Mouse (Mus musculus): ENCODE data around the gene Zfp524. TPM values are rescaled to one million over a fixed set of nuclear protein-coding genes. Genes with fewer than 3 reads are reported as not detected.

Zfp524 gene
- polyA plus RNA-seq, 1 experiment from 2014 or later = 9.3 TPM

DNA sequence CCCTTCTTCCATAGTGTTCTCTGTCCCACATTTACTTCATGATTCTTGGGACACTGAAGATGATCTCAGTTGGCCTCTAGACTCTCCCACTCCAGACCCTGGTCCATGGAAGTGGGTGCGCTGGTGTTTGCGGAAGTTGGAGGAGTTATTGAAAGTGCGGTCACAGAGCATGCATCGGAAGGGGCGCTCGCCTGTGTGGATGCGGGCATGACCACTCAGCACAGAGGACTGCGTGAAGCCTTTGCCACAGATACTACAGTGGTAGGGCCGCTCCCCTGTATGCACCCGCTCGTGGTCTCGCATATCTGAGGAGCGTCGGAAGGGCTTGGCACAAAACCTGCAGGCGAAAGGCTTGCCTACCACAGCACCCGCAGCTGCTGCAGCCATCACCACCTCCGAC is 21.4 kb downstream of the Zfp524 start:
- 94% methylated on average over 17 of the region's 17 CpGs for WGBS
- H3K27ac ChIP-seq = no peak overlapping the region
- H3K9ac ChIP-seq = no peak overlapping the region
- ATAC-seq (ENCODE audit: insufficient number of reproducible peaks, insufficient read depth, low FRiP score, low TSS enrichment) = no peak
- no peaks in the 10 kb centered on the region for H3K27me3 ChIP-seq
- peaks cover 38% of the 10 kb centered on the region for H3K9me3 ChIP-seq
- no peak overlapping the region for H3K4me2 ChIP-seq (replicated peaks)
- peaks cover 61% of the 10 kb centered on the region for H3K36me3 ChIP-seq
- H3K4me1 ChIP-seq = peaks cover 6% of the 10 kb centered on the region; the same call in 1 of the 2 replicates
- no peak overlapping the region for H3K4me3 ChIP-seq

DNA sequence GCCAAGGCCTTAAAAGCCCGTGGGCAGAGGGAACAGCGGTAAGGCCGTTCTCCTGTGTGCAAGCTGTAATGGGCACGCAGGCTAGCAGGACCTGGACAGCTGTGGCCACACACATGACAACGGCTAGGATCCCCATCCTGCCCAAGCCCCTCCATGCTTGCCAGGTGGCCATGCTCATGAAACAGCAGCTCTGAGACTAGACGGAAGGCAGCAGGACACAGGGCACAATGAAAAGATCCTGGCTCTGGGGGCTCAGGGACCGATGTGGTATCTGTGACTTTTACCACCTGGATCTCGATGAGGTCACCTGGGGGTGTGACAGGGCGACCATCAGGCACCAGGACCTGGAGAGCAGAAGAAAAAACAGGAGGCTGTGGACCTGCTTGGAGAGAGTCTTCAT is 21.9 kb downstream of the Zfp524 start:
- WGBS = 92% methylated on average over 9 of the region's 9 CpGs
- no peak overlapping the region for H3K4me2 ChIP-seq (replicated peaks)
- no peak overlapping the region for H3K4me3 ChIP-seq
- H3K27me3 ChIP-seq = no peaks in the 10 kb centered on the region
- peaks cover 33% of the 10 kb centered on the region for H3K9me3 ChIP-seq
- ATAC-seq (ENCODE audit: insufficient number of reproducible peaks, insufficient read depth, low FRiP score, low TSS enrichment) = no peak
- H3K27ac ChIP-seq = no peak overlapping the region
- H3K9ac ChIP-seq = no peak overlapping the region
- peaks cover 6% of the 10 kb centered on the region; the same call in 1 of the 2 replicates for H3K4me1 ChIP-seq
- H3K36me3 ChIP-seq = peaks cover 56% of the 10 kb centered on the region

DNA sequence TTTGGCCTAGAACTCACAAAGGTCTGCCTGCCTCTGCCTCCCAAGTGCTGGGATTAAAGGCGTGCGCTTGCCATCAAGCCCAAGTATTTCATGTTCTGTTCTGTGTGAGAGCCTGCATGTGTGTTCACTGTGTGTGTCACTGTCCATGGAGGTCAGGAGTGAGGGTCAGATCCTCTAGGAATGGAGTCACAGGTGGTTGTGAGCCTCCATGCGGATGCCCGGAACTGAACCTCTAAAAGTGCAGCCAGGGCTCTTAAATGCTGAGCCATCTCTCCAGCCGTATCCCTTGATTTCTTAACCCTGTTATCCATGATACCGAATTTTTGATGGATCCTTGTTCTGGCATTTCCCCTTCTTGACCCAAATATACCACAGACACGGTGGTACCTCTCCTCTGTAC is 22.8 kb downstream of the Zfp524 start:
- no peak for ATAC-seq (ENCODE audit: insufficient number of reproducible peaks, insufficient read depth, low FRiP score, low TSS enrichment)
- Histone ChIP-seq H3K27ac (no peak overlapping the region), H3K4me1 (peaks cover 6% of the 10 kb centered on the region; the same call in 1 of the 2 replicates), H3K9ac (no peak overlapping the region), H3K4me3 (no peak overlapping the region), H3K27me3 (no peaks in the 10 kb centered on the region), H3K4me2 (replicated peaks) (no peak overlapping the region), H3K9me3 (peaks cover 24% of the 10 kb centered on the region), H3K36me3 (peaks cover 47% of the 10 kb centered on the region)
- 94% methylated on average over 7 of the region's 7 CpGs for WGBS

DNA sequence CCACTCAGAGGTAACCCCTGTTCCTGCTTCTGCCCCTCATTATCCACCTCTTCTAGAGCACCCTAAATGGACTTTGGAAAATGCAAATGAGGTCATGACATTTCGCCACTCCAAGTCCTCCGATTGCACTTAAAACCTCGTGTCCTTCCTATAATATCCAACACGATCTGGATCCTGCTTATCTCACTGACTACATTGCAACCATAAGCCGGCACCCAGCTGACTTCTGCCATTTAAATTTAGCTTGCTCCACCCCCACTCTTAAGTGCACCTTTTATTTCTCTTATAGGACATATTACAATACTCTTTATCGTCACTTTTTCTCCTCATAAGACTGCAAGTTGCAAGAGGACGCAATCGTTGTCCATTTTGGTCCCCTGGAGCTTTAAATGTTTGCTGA is 23.3 kb downstream of the Zfp524 start:
- Histone ChIP-seq H3K9me3 (peaks cover 20% of the 10 kb centered on the region), H3K4me3 (peak overlapping the region; percentile 61), H3K27me3 (no peaks in the 10 kb centered on the region), H3K9ac (no peak overlapping the region), H3K36me3 (peaks cover 43% of the 10 kb centered on the region), H3K27ac (peak overlapping the region; percentile 95; the same call in 1 of the 2 replicates), H3K4me2 (replicated peaks) (peak overlapping the region; percentile 51), H3K4me1 (peaks cover 6% of the 10 kb centered on the region; the same call in 1 of the 2 replicates)
- WGBS = 90% methylated on average over 8 of the region's 8 CpGs
- no peak for ATAC-seq (ENCODE audit: insufficient number of reproducible peaks, insufficient read depth, low FRiP score, low TSS enrichment)

DNA sequence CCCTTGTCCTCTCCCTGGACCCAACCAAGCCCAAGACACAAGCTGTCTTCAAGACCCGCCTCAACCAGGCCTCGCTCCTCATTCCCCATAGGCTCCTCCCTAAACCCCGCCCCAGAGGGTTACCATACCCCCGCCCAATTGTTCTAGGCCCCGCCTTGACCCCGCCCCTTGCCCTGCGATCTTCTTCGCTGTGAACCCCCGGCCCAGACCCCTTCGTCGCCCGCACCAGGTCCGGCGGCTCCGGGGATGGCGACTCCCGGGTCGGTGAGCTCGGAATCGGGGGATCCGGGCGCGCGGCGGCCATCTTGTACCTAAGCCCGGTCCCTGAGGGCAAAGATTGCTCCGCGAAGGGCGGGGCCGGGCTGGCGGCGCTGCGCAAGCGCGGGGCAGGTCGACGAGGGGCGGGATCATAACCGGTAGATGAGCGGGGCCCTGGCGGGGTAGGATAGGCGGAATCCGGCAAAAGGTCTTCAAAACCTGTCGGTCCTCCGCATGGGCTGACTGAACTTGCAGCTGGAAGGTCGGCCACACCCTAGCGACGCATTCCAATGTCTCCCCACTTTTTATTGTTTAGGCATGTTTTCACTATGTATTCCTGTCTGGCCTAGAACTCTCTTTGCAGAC is 24.0 kb downstream of the Zfp524 start, which contains the start of gene Zfp784:
Gene Zfp784, minus strand, starts transcription at position 338 of the 624 bp plus-strand sequence.
- H3K27me3 ChIP-seq = no peaks in the 10 kb centered on the region
- peak within 1 kb of the TSS; percentile 51 for H3K4me2 ChIP-seq (replicated peaks)
- under 1% methylated on average over 48 of the region's 48 CpGs for WGBS
- H3K9me3 ChIP-seq = peaks cover 16% of the 10 kb centered on the region; the same call in 1 of the 2 replicates
- peak within 1 kb of the TSS; percentile 61 for H3K4me3 ChIP-seq
- peak within 1 kb of the TSS; percentile 95 for H3K27ac ChIP-seq
- peaks cover 6% of the 10 kb centered on the region; the same call in 1 of the 2 replicates for H3K4me1 ChIP-seq
- ATAC-seq (ENCODE audit: insufficient number of reproducible peaks, insufficient read depth, low FRiP score, low TSS enrichment) = peak; percentile 93
- peaks cover 35% of the 10 kb centered on the region for H3K36me3 ChIP-seq
- peak within 1 kb of the TSS; percentile 52 for H3K9ac ChIP-seq

DNA sequence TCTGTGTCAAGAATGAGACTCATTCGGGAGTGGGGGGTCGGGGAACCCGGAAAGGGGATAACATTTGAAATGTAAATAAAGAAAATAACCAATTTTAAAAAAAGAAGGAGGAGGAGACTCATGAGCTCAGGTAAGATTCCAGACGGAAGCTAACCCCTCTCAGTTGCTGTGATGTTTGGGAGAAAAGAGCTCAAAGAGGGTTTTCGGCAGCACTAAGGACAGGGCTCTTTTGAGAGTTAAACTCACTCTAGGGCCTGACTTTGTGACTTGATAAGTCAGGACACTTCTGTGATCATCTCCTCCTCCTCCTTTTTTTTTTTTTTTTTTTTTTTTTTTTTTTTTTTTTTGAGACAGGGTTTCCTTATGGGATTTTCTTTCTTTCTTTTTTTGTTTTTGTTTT is 24.7 kb downstream of the Zfp524 start:
- Histone ChIP-seq H3K4me2 (replicated peaks) (peak overlapping the region; percentile 51), H3K9ac (peak overlapping the region; percentile 52; the same call in 1 of the 2 replicates), H3K27ac (peak overlapping the region; percentile 95), H3K27me3 (no peaks in the 10 kb centered on the region), H3K4me1 (peaks cover 6% of the 10 kb centered on the region; the same call in 1 of the 2 replicates), H3K4me3 (peak overlapping the region; percentile 61), H3K36me3 (peaks cover 28% of the 10 kb centered on the region), H3K9me3 (peaks cover 12% of the 10 kb centered on the region; the same call in 1 of the 2 replicates)
- ATAC-seq (ENCODE audit: insufficient number of reproducible peaks, insufficient read depth, low FRiP score, low TSS enrichment) = no peak
- WGBS = 43% methylated on average over 5 of the region's 5 CpGs

DNA sequence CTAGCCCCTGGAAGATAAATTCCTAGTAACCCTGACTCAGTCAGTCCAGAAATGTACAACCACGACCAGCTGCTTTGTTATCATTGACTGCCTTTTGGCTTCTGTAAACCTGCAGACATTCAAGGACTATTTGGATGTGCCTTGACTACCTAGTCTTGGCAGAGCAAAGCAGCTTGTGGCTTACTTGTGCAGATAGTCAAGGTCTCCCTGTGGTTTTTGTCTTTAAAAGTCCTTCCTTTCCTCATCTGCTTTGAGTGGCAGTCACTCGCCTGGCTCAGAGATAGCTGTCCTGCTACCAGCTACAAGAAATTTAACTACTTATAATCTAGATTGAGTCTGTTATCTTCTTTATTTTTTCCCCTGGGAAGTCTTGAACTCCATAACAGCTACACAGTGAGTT is 30.8 kb downstream of the Zfp524 start:
- H3K4me1 ChIP-seq = no peaks in the 10 kb centered on the region
- no peak overlapping the region for H3K27ac ChIP-seq
- 77% methylated on average over 2 of the region's 2 CpGs for WGBS
- ATAC-seq (ENCODE audit: insufficient number of reproducible peaks, insufficient read depth, low FRiP score, low TSS enrichment) = no peak
- no peaks in the 10 kb centered on the region for H3K9me3 ChIP-seq
- H3K4me2 ChIP-seq (replicated peaks) = no peak overlapping the region
- H3K4me3 ChIP-seq = no peak overlapping the region
- no peaks in the 10 kb centered on the region for H3K27me3 ChIP-seq
- H3K9ac ChIP-seq = no peak overlapping the region
- H3K36me3 ChIP-seq = no peaks in the 10 kb centered on the region

DNA sequence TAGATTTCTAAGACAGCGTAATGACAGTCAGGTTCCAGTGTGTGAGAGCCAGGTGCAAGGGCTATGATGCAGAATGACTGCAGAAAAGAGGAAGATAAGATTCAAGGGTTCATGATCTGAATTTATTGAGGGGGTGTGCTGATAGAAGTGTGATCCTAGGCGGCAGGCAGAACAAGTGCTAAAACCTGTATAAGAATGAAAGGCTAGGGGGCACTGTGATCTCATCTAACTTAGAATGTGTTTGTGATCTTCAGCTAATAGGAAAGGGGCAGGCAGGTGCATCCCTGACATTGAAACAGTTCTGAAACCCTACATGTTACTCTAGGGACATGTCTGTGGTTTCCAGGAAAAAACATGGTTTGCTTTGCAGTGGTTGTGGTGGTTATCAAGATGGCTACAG is 31.9 kb downstream of the Zfp524 start:
- no peaks in the 10 kb centered on the region for H3K36me3 ChIP-seq
- 73% methylated on average over 2 of the region's 2 CpGs for WGBS
- no peak overlapping the region for H3K4me3 ChIP-seq
- H3K4me1 ChIP-seq = no peaks in the 10 kb centered on the region
- no peak overlapping the region for H3K9ac ChIP-seq
- no peaks in the 10 kb centered on the region for H3K9me3 ChIP-seq
- no peak overlapping the region for H3K27ac ChIP-seq
- no peaks in the 10 kb centered on the region for H3K27me3 ChIP-seq
- no peak overlapping the region for H3K4me2 ChIP-seq (replicated peaks)
- no peak for ATAC-seq (ENCODE audit: insufficient number of reproducible peaks, insufficient read depth, low FRiP score, low TSS enrichment)

DNA sequence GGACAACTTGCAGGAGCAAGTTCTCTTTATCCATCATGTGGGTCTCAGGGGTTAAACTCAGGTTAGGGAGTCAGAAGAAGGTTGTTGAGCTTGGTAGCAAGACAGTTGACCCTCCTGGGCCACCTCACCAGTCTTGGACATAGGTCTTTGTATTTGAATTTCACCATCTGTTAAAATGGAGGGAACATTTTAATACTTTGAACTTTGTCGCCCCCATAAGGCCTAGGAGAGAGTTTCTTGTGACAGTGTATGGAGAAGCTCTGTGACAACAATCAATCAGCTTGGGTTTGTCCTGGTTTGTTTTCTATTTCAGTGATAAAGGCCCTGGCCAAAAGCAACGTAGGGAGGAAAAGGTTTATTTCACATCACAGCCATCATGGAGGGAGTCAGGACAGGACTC is 33.1 kb downstream of the Zfp524 start:
- Histone ChIP-seq H3K4me2 (replicated peaks) (no peak overlapping the region), H3K4me3 (no peak overlapping the region), H3K9me3 (no peaks in the 10 kb centered on the region), H3K9ac (no peak overlapping the region), H3K4me1 (peaks cover 3% of the 10 kb centered on the region; the same call in 1 of the 2 replicates), H3K27ac (no peak overlapping the region), H3K36me3 (no peaks in the 10 kb centered on the region), H3K27me3 (peaks cover 5% of the 10 kb centered on the region; the same call in 1 of the 2 replicates)
- WGBS = 30% methylated on average over 2 of the region's 2 CpGs
- ATAC-seq (ENCODE audit: insufficient number of reproducible peaks, insufficient read depth, low FRiP score, low TSS enrichment) = no peak

DNA sequence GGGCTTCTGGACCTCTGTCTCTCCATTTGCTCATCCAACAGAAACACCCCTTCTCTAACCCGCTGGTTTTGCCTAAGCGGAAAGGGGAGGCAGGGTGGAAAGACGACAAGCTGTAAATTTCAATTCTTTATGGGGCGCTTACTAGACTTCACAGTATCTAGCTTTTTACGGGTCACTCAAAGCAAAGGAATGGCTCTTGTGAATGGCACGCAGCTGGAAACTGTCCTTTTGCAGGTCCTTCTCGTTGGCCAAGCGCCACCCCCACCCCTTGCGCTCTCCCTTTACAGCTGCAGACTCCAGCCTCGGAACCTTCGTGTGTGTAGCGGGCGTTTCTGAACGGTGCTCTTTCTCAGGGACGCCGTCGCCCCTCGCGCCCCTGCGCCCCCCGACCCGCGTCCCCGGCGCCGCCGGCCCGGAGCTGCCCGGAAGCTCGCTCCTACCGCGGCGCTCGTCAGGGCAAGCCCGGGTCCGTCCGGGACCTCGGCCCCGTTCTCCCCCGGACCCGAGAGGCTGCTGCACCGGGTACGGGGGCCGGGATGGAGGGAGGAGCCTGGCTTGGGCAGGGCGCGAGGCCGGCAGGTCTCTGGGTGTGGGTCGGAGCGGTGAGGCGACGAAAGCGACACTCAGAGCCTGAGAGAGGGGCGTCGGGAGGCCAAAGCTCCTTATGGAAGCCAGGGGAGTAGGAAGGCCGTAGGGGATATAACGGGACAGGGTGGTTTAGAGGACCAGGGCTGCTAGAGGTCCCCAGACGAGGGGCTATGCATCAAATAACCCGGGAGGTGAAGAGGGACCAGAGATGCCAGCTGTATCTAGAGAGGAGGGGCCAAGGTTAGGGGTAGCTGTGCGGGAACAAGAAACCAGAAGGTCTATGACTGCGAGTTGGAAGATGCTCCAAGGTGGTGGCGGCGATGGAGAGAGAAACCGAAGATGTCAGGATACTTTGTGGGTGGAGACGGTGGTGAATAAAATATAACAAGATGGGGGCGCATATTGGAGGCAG is 37.3 kb downstream of the Zfp524 start, which contains the start of gene Zfp580:
Gene Zfp580, plus strand, starts transcription at position 346 of the 1,000 bp plus-strand sequence.
- H3K9me3 ChIP-seq = no peaks in the 10 kb centered on the region
- WGBS = 1% methylated on average over 65 of the region's 65 CpGs
- peak within 1 kb of the TSS; percentile 84 for H3K4me3 ChIP-seq

DNA sequence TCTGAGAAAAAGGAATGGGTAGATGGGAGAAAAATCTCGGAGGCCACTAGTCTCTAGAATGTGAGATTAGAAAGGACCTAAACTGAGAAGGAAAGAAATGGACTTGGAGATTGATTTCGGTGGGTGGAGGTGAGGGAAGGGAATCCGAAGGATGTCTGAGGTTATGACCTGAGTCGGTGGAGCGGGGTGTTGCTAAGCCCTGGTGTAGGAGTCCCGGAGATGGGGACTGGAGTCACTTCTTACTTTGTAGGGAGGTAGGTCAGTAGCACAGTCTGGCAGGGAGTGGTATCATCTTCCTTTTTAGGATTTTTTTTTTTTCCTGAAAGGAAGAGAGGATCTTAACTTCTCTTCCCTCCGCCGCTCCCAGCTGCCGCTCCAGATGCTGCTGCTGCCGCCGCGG is 38.2 kb downstream of the Zfp524 start:
- H3K9ac ChIP-seq = peak overlapping the region; percentile 36; the same call in 1 of the 2 replicates
- peak overlapping the region; percentile 84 for H3K4me3 ChIP-seq
- H3K27ac ChIP-seq = no peak overlapping the region
- no peaks in the 10 kb centered on the region for H3K36me3 ChIP-seq
- H3K4me2 ChIP-seq (replicated peaks) = peak overlapping the region; percentile 86
- ATAC-seq (ENCODE audit: insufficient number of reproducible peaks, insufficient read depth, low FRiP score, low TSS enrichment) = no peak
- WGBS = 3% methylated on average over 12 of the region's 12 CpGs
- no peaks in the 10 kb centered on the region for H3K9me3 ChIP-seq
- peaks cover 56% of the 10 kb centered on the region for H3K27me3 ChIP-seq
- H3K4me1 ChIP-seq = peaks cover 22% of the 10 kb centered on the region

More for the DNA sequence above, 37.3 kb downstream of the Zfp524 start, which contains the start of gene Zfp580:
- ATAC-seq (ENCODE audit: insufficient number of reproducible peaks, insufficient read depth, low FRiP score, low TSS enrichment) = peak; percentile 71
- H3K4me1 ChIP-seq = peaks cover 22% of the 10 kb centered on the region
- peak within 1 kb of the TSS; percentile 86 for H3K4me2 ChIP-seq (replicated peaks)
- peak within 1 kb of the TSS; percentile 74 for H3K27ac ChIP-seq
- H3K36me3 ChIP-seq = no peaks in the 10 kb centered on the region
- peaks cover 47% of the 10 kb centered on the region for H3K27me3 ChIP-seq
- peak within 1 kb of the TSS; percentile 87 for H3K9ac ChIP-seq

Measured in embryonic facial prominence, embryonic 12.5 days (tissue).